Mouse (Mus musculus) urinary bladder, postnatal 36 days (tissue): ENCODE results near the gene Gda.

Experiments
- DNase-seq, 2 experiments: peaks; one replicate each; pipeline ENCODE4 v3.0.0; 2022; ENCODE audit warnings: low spot score in 2 of 2, mixed read lengths in 1 of 2

Gda gene

GRCm38 (mm10) chr19:21457461-21457860 is 15.8 kb downstream of the Gda start:
- DNase-seq = no peak

- no peak for DNase-seq
These were observed 31.5 kb downstream of the Gda start for GRCm38 (mm10) chr19:21441787-21442186.

GRCm38 (mm10) chr19:21440841-21441240 is 32.4 kb downstream of the Gda start:
- no peak for DNase-seq

- peak; percentile 6 to 8 for DNase-seq
These were observed 34.0 kb downstream of the Gda start for GRCm38 (mm10) chr19:21439141-21439737.

GRCm38 (mm10) chr19:21436566-21436965 is 36.7 kb downstream of the Gda start:
- DNase-seq = no peak

- DNase-seq = no peak
These were observed 39.9 kb downstream of the Gda start for GRCm38 (mm10) chr19:21433348-21433747.

- no peak for DNase-seq
These were observed 40.4 kb downstream of the Gda start for GRCm38 (mm10) chr19:21432879-21433278.

- no peak for DNase-seq
These were observed 41.0 kb downstream of the Gda start for GRCm38 (mm10) chr19:21432286-21432685.

- no peak for DNase-seq
These were observed 47.9 kb downstream of the Gda start for GRCm38 (mm10) chr19:21425391-21425790.

- DNase-seq = no peak
These were observed 49.5 kb downstream of the Gda start for GRCm38 (mm10) chr19:21423731-21424130.

- DNase-seq = no peak
These were observed 54.8 kb downstream of the Gda start for GRCm38 (mm10) chr19:21418418-21418817.

GRCm38 (mm10) chr19:21415377-21415776 is 57.9 kb downstream of the Gda start:
- no peak for DNase-seq

GRCm38 (mm10) chr19:21409178-21409577 is 64.1 kb downstream of the Gda start:
- DNase-seq = no peak

- no peak for DNase-seq
These were observed 65.9 kb downstream of the Gda start for GRCm38 (mm10) chr19:21407363-21407762.

GRCm38 (mm10) chr19:21397994-21398393 is 75.3 kb downstream of the Gda start:
- no peak for DNase-seq

GRCm38 (mm10) chr19:21396364-21396763 is 76.9 kb downstream of the Gda start:
- DNase-seq = no peak

GRCm38 (mm10) chr19:21390904-21391303 is 82.3 kb downstream of the Gda start:
- DNase-seq = no peak

GRCm38 (mm10) chr19:21386842-21387241 is 86.4 kb downstream of the Gda start:
- DNase-seq = no peak

- DNase-seq = no peak
These were observed 89.0 kb downstream of the Gda start for GRCm38 (mm10) chr19:21384231-21384630.

GRCm38 (mm10) chr19:21383491-21384226 is 89.6 kb downstream of the Gda start:
- DNase-seq = no peak

GRCm38 (mm10) chr19:21381696-21382095 is 91.5 kb downstream of the Gda start:
- no peak for DNase-seq

- DNase-seq = no peak
These were observed 94.0 kb downstream of the Gda start for GRCm38 (mm10) chr19:21379195-21379594.

GRCm38 (mm10) chr19:21376445-21377218 is 96.6 kb downstream of the Gda start:
- peak in 1 of 2 experiments; percentile 18 for DNase-seq
